Mouse (Mus musculus) intestine, postnatal 0 days (tissue): ENCODE data around the gene Srsf3. TPM values are rescaled to one million over a fixed set of nuclear protein-coding genes. Genes with fewer than 3 reads are reported as not detected.

ENCODE experiments used
- ATAC-seq: fragments of 200-750 bp; cut with Nextera tagmentation; 2 replicates; pipeline ENCODE4 v1.8.0; 2017; ENCODE audit warnings: mild to moderate bottlenecking, moderate TSS enrichment, moderate library complexity
- H3K27ac ChIP-seq: fragments of 300-500 bp; sonication (generic); 2 replicates; pipeline ENCODE4 v1.5.1; 2014; ENCODE audit warnings: mild to moderate bottlenecking, low read depth, low read length, moderate library complexity
- H3K27me3 ChIP-seq: fragments of 300-500 bp; sonication (generic); replicated peaks from 2 replicates; pipeline ENCODE4 v1.6.1; 2014; ENCODE audit warnings: low read length, mixed read lengths; ENCODE audit not compliant: control insufficient read depth, insufficient read depth
- H3K36me3 ChIP-seq: fragments of 300-500 bp; sonication (generic); 2 replicates; pipeline ENCODE4 v1.6.1; 2014; ENCODE audit warnings: mild to moderate bottlenecking, moderate library complexity; ENCODE audit not compliant: control insufficient read depth, insufficient read depth
- H3K4me1 ChIP-seq: fragments of 300-500 bp; sonication (generic); replicated peaks from 2 replicates; pipeline ENCODE4 v1.6.1; 2014; ENCODE audit warnings: antibody characterized with exemption, low read length, mixed read lengths; ENCODE audit not compliant: control insufficient read depth, insufficient read depth
- H3K4me2 ChIP-seq: fragments of 300-500 bp; sonication (generic); replicated peaks from 2 replicates; pipeline ENCODE4 v1.6.1; 2014; ENCODE audit warnings: low read depth, mild to moderate bottlenecking, moderate library complexity
- H3K4me3 ChIP-seq: fragments of 300-500 bp; sonication (generic); 2 replicates; pipeline ENCODE4 v1.5.1; 2014; ENCODE audit warnings: low read depth, low read length
- H3K9ac ChIP-seq: fragments of 300-500 bp; sonication (generic); 2 replicates; pipeline ENCODE4 v1.6.1; 2014; ENCODE audit warnings: mild to moderate bottlenecking, low read depth, low read length
- H3K9me3 ChIP-seq: fragments of 300-500 bp; sonication (generic); 2 replicates; pipeline ENCODE4 v1.6.1; 2016; ENCODE audit warnings: mixed run types; ENCODE audit not compliant: control insufficient read depth
- CTCF ChIP-seq: sonication (generic); IDR thresholded peaks from 2 replicates; pipeline ENCODE4 v1.5.1; 2016; ENCODE audit warnings: low read depth, mild to moderate bottlenecking, control low read depth, antibody characterized with exemption, moderate library complexity
- WGBS: fragments of 180-500 bp; shearing (Covaris S2); extraction: QIAGEN DNeasy Blood & Tissue Kit; methylation state at CpG from one replicate; pipeline ENCODE4 v1.1.7; 2014; 5-methylcytosine and 5-hydroxymethylcytosine counted together
- polyA plus RNA-seq: library from polyadenylated mRNA; unstranded; fragments of >200 nt; fragmentation: Nextera tagmentation; extraction: Ambion mirVana; gene quantifications from 2 replicates; pipeline ENCODE4 v1.2.1, GENCODE M21; 2015

Gene Srsf3
- polyA plus RNA-seq, 1 experiment from 2014 or later, result 257 TPM

DNA sequence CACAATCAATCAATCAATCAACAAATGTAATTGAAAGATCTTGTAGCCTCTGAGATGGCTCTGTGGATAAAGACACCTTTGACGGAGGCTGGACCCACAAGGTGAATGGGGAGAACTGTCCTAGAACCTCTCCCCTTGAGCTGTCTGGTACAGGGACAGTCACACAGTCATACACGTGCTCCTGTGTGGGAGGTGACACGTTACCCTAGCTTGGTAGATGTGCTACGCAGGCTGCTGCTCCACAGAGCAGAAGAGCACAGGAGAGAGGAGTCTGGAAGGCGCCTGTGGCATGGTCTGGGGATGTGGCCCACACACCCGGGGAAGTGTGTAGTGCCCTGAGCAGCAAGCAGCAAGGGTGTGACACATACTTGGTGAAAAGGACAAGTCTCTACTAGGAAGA, 22.0 kb downstream of the Srsf3 start:
- H3K9ac ChIP-seq, result no peak overlapping the region
- WGBS, result 74% methylated on average over 6 of the region's 6 CpGs
- H3K27ac ChIP-seq, result no peak overlapping the region
- no peak overlapping the region for H3K4me3 ChIP-seq
- no peaks in the 10 kb centered on the region for H3K9me3 ChIP-seq
- no peaks in the 10 kb centered on the region for H3K27me3 ChIP-seq
- no peak for TF ChIP-seq CTCF
- peaks cover 8% of the 10 kb centered on the region; the same call in 1 of the 2 replicates for H3K4me1 ChIP-seq
- H3K36me3 ChIP-seq, result no peaks in the 10 kb centered on the region
- H3K4me2 ChIP-seq, result no peak overlapping the region
- no peak for ATAC-seq

GRCm38 (mm10) chr17:29055586-29055985, 23.2 kb downstream of the Srsf3 start:
- Histone ChIP-seq H3K27ac (no peak overlapping the region), H3K4me1 (peaks cover 8% of the 10 kb centered on the region; the same call in 1 of the 2 replicates), H3K27me3 (no peaks in the 10 kb centered on the region), H3K4me3 (no peak overlapping the region), H3K9me3 (no peaks in the 10 kb centered on the region), H3K9ac (no peak overlapping the region), H3K36me3 (no peaks in the 10 kb centered on the region), H3K4me2 (no peak overlapping the region)
- WGBS, result 78% methylated on average over 5 of the region's 5 CpGs
- no peak for ATAC-seq
- TF ChIP-seq CTCF, result no peak

DNA sequence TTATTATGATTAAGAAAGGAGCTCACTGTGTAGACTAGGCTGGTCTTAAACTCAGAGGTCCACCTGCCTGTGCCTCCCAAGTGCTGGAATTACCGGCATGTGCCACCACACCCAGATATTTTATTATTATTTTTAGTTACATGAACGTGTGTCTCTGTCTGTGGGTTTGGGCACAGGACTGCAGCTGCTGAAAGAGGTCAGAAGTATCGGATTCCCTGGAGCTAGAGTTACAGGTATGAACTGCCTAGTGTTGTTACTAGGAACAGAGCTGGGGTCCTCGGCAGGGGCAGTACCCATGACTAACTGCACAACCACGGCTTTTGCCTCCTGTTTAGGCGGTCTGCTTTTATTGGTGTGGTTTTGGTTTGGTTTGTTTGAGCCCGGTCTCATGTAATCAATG, 23.8 kb downstream of the Srsf3 start:
- Histone ChIP-seq H3K27ac (no peak overlapping the region), H3K9ac (no peak overlapping the region), H3K4me2 (no peak overlapping the region), H3K4me3 (no peak overlapping the region), H3K9me3 (no peaks in the 10 kb centered on the region), H3K36me3 (no peaks in the 10 kb centered on the region), H3K27me3 (no peaks in the 10 kb centered on the region), H3K4me1 (peaks cover 8% of the 10 kb centered on the region; the same call in 1 of the 2 replicates)
- TF ChIP-seq CTCF, result no peak
- 15% methylated on average over 7 of the region's 7 CpGs for WGBS
- ATAC-seq, result no peak

DNA sequence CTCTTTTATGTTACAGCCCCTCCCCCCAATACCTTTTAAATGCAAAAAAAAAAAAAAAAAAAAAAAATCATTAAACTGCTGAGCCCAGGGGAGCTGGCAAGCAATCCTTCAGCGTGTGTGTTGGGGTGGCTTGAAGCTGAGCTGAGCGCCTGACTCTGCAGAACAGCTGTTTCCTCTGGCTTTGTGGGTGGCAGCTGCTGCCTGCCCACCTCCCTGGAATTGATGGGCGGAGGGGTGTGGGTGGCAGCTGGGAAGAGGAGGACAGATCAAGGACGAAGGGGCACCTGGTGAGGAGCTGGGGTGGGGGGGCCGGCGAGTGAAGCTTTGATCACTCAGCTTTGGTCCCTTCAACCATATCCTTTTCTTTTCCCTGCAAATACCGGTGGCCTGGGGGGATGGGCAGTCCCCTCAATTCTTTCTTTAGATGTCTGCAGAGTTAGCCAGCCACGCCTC, 24.3 kb downstream of the Srsf3 start:
- no peak for TF ChIP-seq CTCF
- Histone ChIP-seq H3K4me3 (no peak overlapping the region), H3K27me3 (no peaks in the 10 kb centered on the region), H3K36me3 (no peaks in the 10 kb centered on the region), H3K9ac (no peak overlapping the region), H3K4me2 (no peak overlapping the region), H3K9me3 (no peaks in the 10 kb centered on the region), H3K4me1 (peaks cover 8% of the 10 kb centered on the region; the same call in 1 of the 2 replicates), H3K27ac (no peak overlapping the region)
- 23% methylated on average over 8 of the region's 8 CpGs for WGBS
- no peak for ATAC-seq

DNA sequence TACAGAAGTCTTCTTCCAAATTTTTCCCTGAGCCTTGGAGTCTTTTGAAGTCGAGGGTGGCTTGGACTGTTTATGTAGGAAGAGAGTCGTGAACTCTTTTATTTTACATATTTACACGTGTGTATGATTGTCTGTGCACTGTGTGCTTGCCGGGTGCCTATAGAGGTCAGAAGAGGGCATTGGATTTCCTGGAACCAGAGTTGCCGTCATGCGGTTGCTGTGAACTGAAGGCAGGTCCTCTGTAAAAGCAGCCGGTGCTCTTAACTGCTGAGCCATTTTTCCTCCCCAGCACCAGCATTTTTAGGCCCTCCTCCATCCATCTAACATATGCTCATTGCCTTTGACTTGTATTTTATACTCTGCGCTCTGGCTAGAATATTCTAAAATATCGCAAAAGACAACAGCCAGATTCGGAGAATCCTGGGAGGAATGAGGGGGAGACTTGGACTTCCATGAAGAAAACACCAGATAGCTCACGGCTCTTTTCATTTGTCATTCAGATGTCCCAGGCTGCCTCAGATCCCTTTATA, 25.0 kb downstream of the Srsf3 start:
- Histone ChIP-seq H3K9me3 (no peaks in the 10 kb centered on the region), H3K27me3 (no peaks in the 10 kb centered on the region), H3K4me3 (no peak overlapping the region), H3K4me1 (peaks cover 8% of the 10 kb centered on the region; the same call in 1 of the 2 replicates), H3K36me3 (no peaks in the 10 kb centered on the region), H3K9ac (no peak overlapping the region), H3K4me2 (no peak overlapping the region), H3K27ac (no peak overlapping the region)
- no peak for ATAC-seq
- no peak for TF ChIP-seq CTCF
- 75% methylated on average over 11 of the region's 11 CpGs for WGBS

DNA sequence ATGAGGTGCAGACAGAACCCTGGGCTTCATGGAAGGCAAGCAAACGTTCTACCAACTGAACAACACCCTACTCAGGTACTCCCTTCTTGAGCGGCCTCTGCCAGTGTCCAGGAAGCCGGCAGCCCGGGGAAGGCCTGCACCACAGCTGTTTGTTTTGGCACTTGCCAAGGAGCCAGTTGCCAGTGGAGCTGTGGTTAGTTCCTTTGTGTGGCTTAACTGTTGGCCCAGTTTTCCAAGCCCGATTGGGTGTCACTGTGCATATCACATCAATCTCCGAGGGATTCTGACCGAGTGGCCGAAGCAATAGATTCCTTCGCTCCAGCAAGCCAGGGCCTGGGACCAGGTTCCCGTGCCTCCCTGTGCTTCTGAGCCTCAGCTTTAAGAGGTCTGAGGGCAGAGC, 25.5 kb downstream of the Srsf3 start:
- TF ChIP-seq CTCF, result no peak
- Histone ChIP-seq H3K4me1 (peaks cover 8% of the 10 kb centered on the region; the same call in 1 of the 2 replicates), H3K9me3 (no peaks in the 10 kb centered on the region), H3K4me2 (no peak overlapping the region), H3K4me3 (no peak overlapping the region), H3K9ac (no peak overlapping the region), H3K36me3 (no peaks in the 10 kb centered on the region), H3K27ac (no peak overlapping the region), H3K27me3 (no peaks in the 10 kb centered on the region)
- WGBS, result 90% methylated on average over 10 of the region's 10 CpGs
- no peak for ATAC-seq
